Mouse (Mus musculus) E14TG2a.4 (cell line): ENCODE results near the gene Ttc41.

Experiments used
- CTCF ChIP-seq: conservative IDR thresholded peaks from 2 replicates; pipeline ENCODE4 v1.5.1; 2014; ENCODE audit warnings: low read length
- POU5F1 ChIP-seq: IDR thresholded peaks from 2 replicates; pipeline ENCODE4 v1.6.1; 2014; ENCODE audit warnings: low read length, borderline replicate concordance

GRCm38 (mm10) chr10:86742918-86743317 is 37.3 kb downstream of the Ttc41 start:
- TF ChIP-seq CTCF = no peak
- no peak for TF ChIP-seq POU5F1
